Mouse (Mus musculus) lung, postnatal 14 days (tissue): ENCODE data around the gene Slc8a2.
A peak's percentile ranks its signal among the peaks of the same experiment; 100 is the strongest.

Source experiments
- DNase-seq: peaks from one replicate; pipeline ENCODE4 v3.0.0; 2021

Slc8a2 gene

GRCm38 (mm10) chr7:16172586-16173140, 43.0 kb downstream of the Slc8a2 start:
- DNase-seq, result no peak

GRCm38 (mm10) chr7:16173146-16173545, 43.5 kb downstream of the Slc8a2 start:
- no peak for DNase-seq

GRCm38 (mm10) chr7:16174597-16175541, 45.2 kb downstream of the Slc8a2 start, which contains the start of gene Meis3:
Meis3 (plus strand) TSS chr7:16175090.
- DNase-seq, result peak; percentile 47

- DNase-seq, result no peak
Measured at GRCm38 (mm10) chr7:16175542-16175931, 45.9 kb downstream of the Slc8a2 start.

- no peak for DNase-seq
Measured at GRCm38 (mm10) chr7:16178114-16178513, 48.5 kb downstream of the Slc8a2 start.

- peak; percentile 74 for DNase-seq
Measured at GRCm38 (mm10) chr7:16183663-16184062, 54.0 kb downstream of the Slc8a2 start.

GRCm38 (mm10) chr7:16187494-16187893, 57.9 kb downstream of the Slc8a2 start:
- DNase-seq, result no peak

GRCm38 (mm10) chr7:16192315-16192714, 62.7 kb downstream of the Slc8a2 start:
- DNase-seq, result peak; percentile 83

GRCm38 (mm10) chr7:16193702-16194101, 64.1 kb downstream of the Slc8a2 start:
- no peak for DNase-seq

- DNase-seq, result no peak
Measured at GRCm38 (mm10) chr7:16196616-16197015, 67.0 kb downstream of the Slc8a2 start.

- no peak for DNase-seq
Measured at GRCm38 (mm10) chr7:16197166-16197565, 67.5 kb downstream of the Slc8a2 start.

- DNase-seq, result no peak
Measured at GRCm38 (mm10) chr7:16198540-16198939, 68.9 kb downstream of the Slc8a2 start.

GRCm38 (mm10) chr7:16201136-16201535, 71.5 kb downstream of the Slc8a2 start:
- DNase-seq, result no peak

- no peak for DNase-seq
Measured at GRCm38 (mm10) chr7:16202756-16203504, 73.3 kb downstream of the Slc8a2 start.

- DNase-seq, result no peak
Measured at GRCm38 (mm10) chr7:16203505-16203903, 73.9 kb downstream of the Slc8a2 start.

GRCm38 (mm10) chr7:16204791-16205190, 75.2 kb downstream of the Slc8a2 start:
- no peak for DNase-seq

GRCm38 (mm10) chr7:16207076-16207475, 77.5 kb downstream of the Slc8a2 start:
- DNase-seq, result no peak

- peak; percentile 25 for DNase-seq
Measured at GRCm38 (mm10) chr7:16207496-16207895, 77.9 kb downstream of the Slc8a2 start.

GRCm38 (mm10) chr7:16208781-16209665, 79.4 kb downstream of the Slc8a2 start:
- DNase-seq, result no peak
